Mouse (Mus musculus): Measurements from ENCODE around the gene Chrne. TPM values are rescaled to one million over a fixed set of nuclear protein-coding genes. Genes with fewer than 3 reads are reported as not detected.

Gene Chrne
- under 1 TPM in 1 of 2 experiments, not detected in 1; 0.94 TPM for total RNA-seq (2021)
- long read RNA-seq = 0 reads

DNA sequence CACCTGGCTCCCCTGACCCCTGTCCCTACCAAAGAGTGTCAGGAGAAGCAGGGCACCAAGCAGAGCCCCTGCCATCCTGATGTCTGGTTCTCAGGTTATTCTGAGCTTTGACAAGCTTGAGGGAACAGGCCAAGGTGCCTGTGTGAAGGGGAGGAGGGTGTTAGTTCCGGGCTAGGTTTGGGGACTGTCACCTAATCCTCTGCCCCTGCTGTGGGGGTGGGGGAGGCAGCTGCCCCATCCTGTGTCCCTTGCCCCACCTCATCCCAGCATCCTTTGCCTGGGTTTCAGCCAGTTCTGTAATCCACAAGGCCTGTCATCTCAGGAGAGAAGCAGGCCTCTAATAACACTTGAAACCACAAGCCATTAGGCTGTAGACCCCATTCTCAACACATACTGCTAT, at the start of gene Chrne:
TSS of gene Chrne (minus strand) at position 116 of the 400 bp plus-strand sequence.
- DNase-seq (ENCODE audit: low spot score in 2 of 2) = no peak

- peak in 1 of 2 experiments; percentile 67 for DNase-seq (ENCODE audit: low spot score in 2 of 2)
Measured at GRCm38 (mm10) chr11:70668335-70668770, 49.3 kb upstream of the Chrne start.

DNA sequence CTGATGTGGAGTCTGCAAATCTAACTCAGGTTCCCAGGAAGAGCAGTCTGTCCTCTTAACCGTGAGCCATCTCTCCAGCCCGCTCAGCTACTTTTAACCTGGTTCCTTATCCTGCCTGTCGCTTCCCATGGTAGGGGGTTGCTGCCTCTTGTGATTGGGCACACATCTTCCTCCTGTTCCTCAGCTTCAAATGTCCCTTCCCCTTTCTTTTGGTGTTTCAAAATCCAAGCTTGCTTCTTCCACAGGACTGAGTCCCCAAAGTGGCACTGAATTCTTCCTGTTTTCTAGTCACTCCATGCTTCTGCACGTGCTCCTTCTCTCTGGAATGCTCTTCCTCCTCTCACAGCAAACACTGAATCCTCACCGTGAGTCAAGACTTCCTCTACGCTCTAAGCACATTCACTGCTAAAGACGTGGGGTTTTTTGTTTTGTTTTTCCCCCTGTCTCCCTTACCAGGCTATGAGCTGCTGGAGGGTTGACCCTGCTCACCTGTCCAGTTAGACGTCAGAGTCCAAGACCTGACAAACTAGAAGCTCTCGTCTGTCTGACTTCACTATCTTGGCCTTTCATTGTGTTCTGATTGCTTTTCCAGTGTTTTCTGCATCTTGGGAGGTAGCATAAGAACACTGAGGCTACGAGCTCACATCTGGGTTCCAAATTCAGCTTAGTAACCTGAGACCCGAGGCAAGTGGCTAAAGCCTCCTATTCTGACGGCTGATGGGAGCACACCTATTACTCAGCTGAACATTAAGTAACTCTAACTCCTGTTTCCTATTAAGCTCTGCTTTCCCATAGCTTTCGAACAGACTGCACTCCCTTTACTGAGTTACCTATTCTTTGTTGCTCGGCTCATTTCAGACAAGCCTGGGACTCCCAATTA, 48.5 kb upstream of the Chrne start:
- DNase-seq (ENCODE audit: low spot score in 2 of 2) = no peak

DNA sequence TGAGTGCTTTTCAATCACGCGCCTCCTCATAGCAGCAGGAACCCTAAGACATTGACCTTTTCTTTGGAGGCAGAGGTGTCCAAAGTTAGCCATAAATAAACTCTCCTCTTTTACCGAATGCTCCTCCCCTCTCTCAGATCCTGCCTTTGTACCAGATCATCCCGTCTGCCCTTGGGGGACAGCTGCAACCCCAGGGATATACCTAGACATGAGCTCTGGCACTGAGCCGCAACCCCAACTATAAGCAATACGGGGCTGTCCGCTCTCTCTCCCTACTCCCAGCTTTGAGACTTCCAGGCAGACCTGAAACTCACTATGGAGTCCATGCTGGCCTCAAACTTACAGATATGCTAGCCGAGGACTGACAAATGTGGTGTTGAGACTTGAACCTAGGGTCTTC, 47.7 kb upstream of the Chrne start:
- DNase-seq (ENCODE audit: low spot score in 2 of 2) = no peak

GRCm38 (mm10) chr11:70664741-70665140, 45.7 kb upstream of the Chrne start:
- DNase-seq (ENCODE audit: low spot score in 2 of 2) = no peak

DNA sequence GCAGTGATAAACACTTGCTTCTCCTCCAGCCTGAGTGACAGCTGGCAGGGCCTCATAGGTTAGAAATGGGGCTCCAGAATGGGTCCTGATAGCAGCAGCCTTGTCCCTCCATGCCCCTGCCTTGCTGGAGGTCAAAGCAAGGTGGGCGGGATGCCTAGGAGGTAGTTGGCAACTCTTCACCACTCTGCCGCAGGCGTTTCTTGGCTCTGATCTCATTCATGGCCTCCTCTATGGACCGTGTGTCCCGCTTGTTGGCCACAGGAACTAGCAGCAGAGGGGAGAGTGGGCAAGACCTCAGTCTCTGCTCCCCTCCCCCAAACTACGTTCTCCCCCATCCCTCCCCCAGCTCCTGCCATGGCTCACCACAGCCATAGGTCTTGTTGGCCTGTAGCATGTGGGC, 44.9 kb upstream of the Chrne start:
- DNase-seq (ENCODE audit: low spot score in 2 of 2) = no peak

- no peak for DNase-seq (ENCODE audit: low spot score in 2 of 2)
Measured at GRCm38 (mm10) chr11:70663101-70663500, 44.1 kb upstream of the Chrne start.

- DNase-seq (ENCODE audit: low spot score in 2 of 2) = no peak
Measured at GRCm38 (mm10) chr11:70660571-70660970, 41.6 kb upstream of the Chrne start.

DNA sequence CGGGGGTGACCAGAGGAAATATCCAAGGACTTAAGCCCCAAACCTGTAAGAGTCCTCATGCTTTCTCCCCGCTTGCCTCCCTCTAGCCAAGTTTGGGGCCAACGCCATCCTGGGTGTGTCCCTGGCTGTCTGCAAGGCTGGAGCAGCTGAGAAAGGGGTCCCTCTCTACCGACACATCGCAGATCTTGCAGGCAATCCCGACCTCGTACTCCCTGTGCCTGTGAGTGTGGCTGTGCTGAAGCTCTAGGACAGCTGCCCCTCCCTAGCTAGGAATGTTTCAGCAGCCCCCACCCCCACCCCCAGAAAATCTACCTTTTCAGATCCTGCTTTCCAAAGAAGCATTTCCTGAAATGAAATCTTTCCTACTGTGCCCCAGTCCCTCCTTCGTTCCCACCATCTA, 39.9 kb upstream of the Chrne start:
- no peak for DNase-seq (ENCODE audit: low spot score in 2 of 2)

DNA sequence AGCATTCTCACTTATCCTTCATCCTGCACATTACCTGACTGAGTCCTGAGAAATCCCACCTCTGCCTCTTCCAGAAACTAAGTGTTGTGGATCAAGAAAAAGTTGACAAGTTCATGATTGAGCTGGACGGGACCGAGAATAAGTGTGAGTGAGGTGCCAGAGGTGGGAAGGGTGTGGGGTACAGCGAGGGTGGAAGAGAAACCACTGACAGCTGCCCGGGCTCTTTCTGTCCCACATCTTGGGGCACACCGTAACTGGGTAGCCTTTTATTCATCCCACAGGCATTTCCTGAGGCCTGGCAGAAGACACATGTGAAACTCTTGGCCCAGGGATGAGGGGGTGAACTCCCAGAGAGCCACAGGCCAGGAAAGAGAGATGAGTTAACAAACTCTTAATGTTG, 39.5 kb upstream of the Chrne start:
- no peak for DNase-seq (ENCODE audit: low spot score in 2 of 2)

DNA sequence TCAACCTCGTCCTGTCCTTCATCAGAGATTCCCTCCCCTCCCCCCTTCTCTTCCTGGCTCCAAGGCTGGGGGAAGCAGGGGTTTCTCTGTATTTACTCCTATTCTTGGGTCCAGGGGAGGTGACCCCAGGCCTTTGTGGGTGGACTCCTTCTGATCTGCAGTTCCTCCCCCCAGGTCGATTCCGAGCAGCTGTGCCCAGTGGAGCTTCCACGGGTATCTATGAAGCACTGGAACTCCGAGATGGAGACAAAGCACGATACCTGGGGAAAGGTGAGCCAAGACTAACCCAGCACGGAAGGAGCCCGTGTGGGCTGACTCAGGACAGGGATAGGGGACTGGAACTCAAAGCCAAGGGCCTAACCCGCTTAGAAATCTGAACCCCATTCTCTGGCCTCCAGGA, 39.0 kb upstream of the Chrne start:
- DNase-seq (ENCODE audit: low spot score in 2 of 2) = no peak

GRCm38 (mm10) chr11:70657573-70657972, 38.6 kb upstream of the Chrne start:
- DNase-seq (ENCODE audit: low spot score in 2 of 2) = no peak

DNA sequence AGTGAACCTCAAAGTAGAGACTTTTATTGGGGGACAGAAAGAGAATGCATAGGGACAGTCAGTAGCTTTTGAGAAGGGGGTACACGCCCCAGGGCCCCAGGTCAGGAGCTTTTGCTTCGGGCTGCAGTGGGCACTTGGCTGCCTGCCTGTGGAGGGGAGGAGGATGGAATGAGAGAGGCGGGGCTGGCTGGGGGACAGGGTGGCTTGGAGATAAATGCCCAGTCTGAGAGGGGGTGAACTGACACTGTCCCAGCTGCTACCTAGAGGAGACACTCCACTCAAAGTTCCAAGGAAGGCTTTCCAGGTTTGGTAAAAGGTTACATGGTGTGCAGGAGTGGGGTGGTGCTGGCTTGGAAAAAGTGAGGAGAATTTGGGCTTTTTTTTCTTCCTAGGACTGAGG, 37.9 kb upstream of the Chrne start, which contains the start of gene Eno3:
TSS of gene Eno3 (plus strand) at position 239 of the 400 bp plus-strand sequence.
- DNase-seq (ENCODE audit: low spot score in 2 of 2) = no peak

GRCm38 (mm10) chr11:70656456-70656927, 37.5 kb upstream of the Chrne start:
- no peak for DNase-seq (ENCODE audit: low spot score in 2 of 2)

DNA sequence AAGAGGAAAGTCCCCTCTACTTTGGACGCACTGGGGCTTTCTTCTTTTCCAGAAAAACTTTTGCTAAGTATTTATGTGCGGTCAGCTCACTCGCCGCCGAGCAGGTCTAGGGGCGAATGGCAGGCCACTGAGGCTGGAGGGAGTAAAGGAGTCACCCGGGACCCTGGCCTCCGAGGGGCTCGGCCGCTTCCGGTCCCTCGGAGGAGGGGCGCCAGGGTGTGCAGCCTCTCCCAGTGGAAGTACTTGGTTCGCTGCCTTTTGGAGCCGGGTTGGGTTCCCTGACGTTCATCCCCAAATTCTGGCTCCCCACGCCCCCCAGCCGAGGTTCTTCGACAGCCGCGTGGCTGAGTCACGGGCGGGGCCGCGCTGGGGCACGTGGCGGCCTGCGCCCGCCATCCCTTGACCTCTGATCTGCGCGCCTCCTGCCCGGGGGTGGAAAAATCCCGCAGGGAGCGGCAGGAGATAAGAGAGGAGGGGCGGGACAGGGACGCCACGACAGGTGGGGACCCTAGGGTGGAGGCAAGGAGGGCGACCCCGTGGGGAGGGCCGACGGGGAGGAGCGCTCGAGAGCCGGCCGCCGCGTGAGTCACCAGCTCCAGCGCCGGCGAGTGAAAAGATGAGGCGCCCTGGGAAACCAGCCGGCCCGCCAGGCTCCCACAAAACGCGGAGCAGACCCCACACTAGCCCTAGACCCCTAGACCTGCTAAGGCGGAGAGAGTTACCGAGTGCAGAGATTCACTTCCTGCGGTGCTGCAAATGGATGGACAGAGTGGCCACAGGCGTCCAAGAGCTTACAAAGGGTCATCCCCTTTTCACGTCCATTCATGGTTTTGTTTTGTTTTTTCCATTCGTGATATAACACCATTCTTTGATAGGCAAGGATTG, 36.8 kb upstream of the Chrne start:
- peak in 1 of 2 experiments; percentile 52 for DNase-seq (ENCODE audit: low spot score in 2 of 2)

DNA sequence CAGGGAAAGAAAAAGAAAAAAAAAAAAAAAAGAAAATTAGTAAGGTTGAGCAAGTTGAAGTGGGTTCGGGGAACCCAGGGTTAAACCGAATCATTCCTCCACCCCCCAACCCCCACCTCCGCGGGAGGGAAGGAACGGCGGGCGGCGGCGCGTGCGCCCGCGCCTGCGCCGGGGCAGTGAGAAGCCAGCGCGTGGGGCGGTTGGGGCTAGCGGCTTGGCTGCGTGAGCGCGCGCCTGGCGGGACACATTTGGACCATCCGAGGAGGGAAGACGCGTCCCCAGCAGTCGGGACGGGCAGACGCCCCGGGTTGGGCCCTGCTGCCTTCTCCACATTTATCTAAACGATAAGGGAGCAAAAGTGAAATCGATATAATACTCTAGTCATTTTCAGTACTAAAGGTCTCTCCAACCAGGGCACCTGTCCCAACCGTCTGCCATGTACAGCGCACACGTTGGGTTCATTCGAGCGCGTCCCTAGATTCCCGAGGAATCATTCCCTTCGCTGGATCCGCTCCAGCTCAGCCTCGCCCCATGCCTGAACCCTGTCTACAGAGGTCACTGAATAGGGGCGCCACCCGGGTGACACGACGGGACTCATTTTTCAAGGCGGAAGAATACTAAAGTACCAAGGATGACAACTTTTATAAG, 36.0 kb upstream of the Chrne start:
- peak; percentile 73 to 82 for DNase-seq (ENCODE audit: low spot score in 2 of 2)

GRCm38 (mm10) chr11:70654198-70654922, 35.3 kb upstream of the Chrne start, which contains the start of gene Pfn1:
Pfn1 (minus strand) TSS chr11:70654644.
- DNase-seq (ENCODE audit: low spot score in 2 of 2) = peak; percentile 66 to 80

- peak; percentile 59 to 66 for DNase-seq (ENCODE audit: low spot score in 2 of 2)
Measured at GRCm38 (mm10) chr11:70653345-70654197, 34.6 kb upstream of the Chrne start.

DNA sequence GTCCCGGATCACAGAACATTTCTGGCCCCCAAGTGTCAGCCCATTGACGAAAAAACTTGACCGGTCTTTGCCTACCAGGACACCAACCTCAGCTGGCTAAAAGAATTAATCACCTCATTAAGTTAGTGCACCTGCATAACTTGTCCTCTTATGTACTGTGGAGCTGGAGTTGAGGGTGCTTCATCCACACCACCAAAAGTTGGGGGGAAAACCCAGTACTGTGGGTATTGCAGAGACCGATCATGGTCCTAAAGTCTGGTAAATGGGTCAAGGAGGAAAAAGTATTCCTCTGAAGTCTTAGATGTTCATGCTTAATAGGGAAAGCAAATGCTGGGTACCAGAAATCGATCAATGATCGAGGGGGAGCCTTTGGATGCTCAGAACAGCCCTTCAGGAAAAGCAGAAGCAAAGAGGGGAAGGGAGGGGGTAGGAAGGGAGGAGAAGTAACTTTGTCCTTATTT, 33.9 kb upstream of the Chrne start:
- no peak for DNase-seq (ENCODE audit: low spot score in 2 of 2)
